Mouse (Mus musculus) testis, postnatal 10 days (tissue): Measurements from ENCODE around the gene Trank1.

Experiments used
- DNase-seq: peaks from one replicate; pipeline ENCODE4 v3.0.0; 2021; ENCODE audit warnings: low spot score

The Trank1 gene

GRCm38 (mm10) chr9:111381056-111382025, 69.8 kb downstream of the Trank1 start:
- no peak for DNase-seq

GRCm38 (mm10) chr9:111382469-111382868, 70.9 kb downstream of the Trank1 start:
- DNase-seq = no peak

GRCm38 (mm10) chr9:111383046-111383445, 71.5 kb downstream of the Trank1 start:
- DNase-seq = no peak

GRCm38 (mm10) chr9:111383756-111384155, 72.2 kb downstream of the Trank1 start:
- DNase-seq = no peak

- DNase-seq = peak; percentile 37
Measured at GRCm38 (mm10) chr9:111385526-111386491, 74.3 kb downstream of the Trank1 start.

GRCm38 (mm10) chr9:111386569-111386968, 75.0 kb downstream of the Trank1 start:
- DNase-seq = peak; percentile 38

- DNase-seq = peak; percentile 31
Measured at GRCm38 (mm10) chr9:111387576-111387975, 76.0 kb downstream of the Trank1 start.

GRCm38 (mm10) chr9:111390016-111390415, 78.5 kb downstream of the Trank1 start:
- no peak for DNase-seq

- no peak for DNase-seq
Measured at GRCm38 (mm10) chr9:111391036-111391435, 79.5 kb downstream of the Trank1 start.

GRCm38 (mm10) chr9:111391926-111392442, 80.4 kb downstream of the Trank1 start:
- no peak for DNase-seq

GRCm38 (mm10) chr9:111395265-111395664, 83.7 kb downstream of the Trank1 start:
- no peak for DNase-seq

- no peak for DNase-seq
Measured at GRCm38 (mm10) chr9:111398059-111398458, 86.5 kb downstream of the Trank1 start.

- no peak for DNase-seq
Measured at GRCm38 (mm10) chr9:111400089-111400488, 88.5 kb downstream of the Trank1 start.

- no peak for DNase-seq
Measured at GRCm38 (mm10) chr9:111403159-111403558, 91.6 kb downstream of the Trank1 start.

- no peak for DNase-seq
Measured at GRCm38 (mm10) chr9:111404346-111405079, 93.0 kb downstream of the Trank1 start.

- DNase-seq = no peak
Measured at GRCm38 (mm10) chr9:111405080-111405428, 93.5 kb downstream of the Trank1 start.

GRCm38 (mm10) chr9:111408012-111408411, 96.5 kb downstream of the Trank1 start:
- no peak for DNase-seq

GRCm38 (mm10) chr9:111408427-111408826, 96.9 kb downstream of the Trank1 start:
- no peak for DNase-seq

- no peak for DNase-seq
Measured at GRCm38 (mm10) chr9:111412471-111413160, 101.1 kb downstream of the Trank1 start.

- no peak for DNase-seq
Measured at GRCm38 (mm10) chr9:111421862-111422261, 110.3 kb downstream of the Trank1 start.

- DNase-seq = no peak
Measured at GRCm38 (mm10) chr9:111422567-111422966, 111.0 kb downstream of the Trank1 start.
